Mouse (Mus musculus) E14TG2a.4 (cell line): ENCODE data around the gene Mgat4a.

Source experiments
- CTCF ChIP-seq: conservative IDR thresholded peaks from 2 replicates; pipeline ENCODE4 v1.5.1; 2014; ENCODE audit warnings: low read length
- NANOG ChIP-seq: IDR thresholded peaks from 2 replicates; pipeline ENCODE4 v1.6.1; 2014; ENCODE audit warnings: borderline replicate concordance, low read length, mixed read lengths
- POU5F1 ChIP-seq: IDR thresholded peaks from 2 replicates; pipeline ENCODE4 v1.6.1; 2014; ENCODE audit warnings: low read length, borderline replicate concordance

- no peak for TF ChIP-seq CTCF
- no peak for TF ChIP-seq NANOG
- TF ChIP-seq POU5F1 = no peak
These were observed 35.5 kb downstream of the Mgat4a start for GRCm38 (mm10) chr1:37505348-37505730.
